Mouse (Mus musculus): ENCODE data around the gene Nrip2. TPM values are rescaled to one million over a fixed set of nuclear protein-coding genes. Genes with fewer than 3 reads are reported as not detected.
A peak's percentile ranks its signal among the peaks of the same experiment; 100 is the strongest.

Gene Nrip2
- polyA plus RNA-seq, 1 experiment, result 59.6 TPM

DNA sequence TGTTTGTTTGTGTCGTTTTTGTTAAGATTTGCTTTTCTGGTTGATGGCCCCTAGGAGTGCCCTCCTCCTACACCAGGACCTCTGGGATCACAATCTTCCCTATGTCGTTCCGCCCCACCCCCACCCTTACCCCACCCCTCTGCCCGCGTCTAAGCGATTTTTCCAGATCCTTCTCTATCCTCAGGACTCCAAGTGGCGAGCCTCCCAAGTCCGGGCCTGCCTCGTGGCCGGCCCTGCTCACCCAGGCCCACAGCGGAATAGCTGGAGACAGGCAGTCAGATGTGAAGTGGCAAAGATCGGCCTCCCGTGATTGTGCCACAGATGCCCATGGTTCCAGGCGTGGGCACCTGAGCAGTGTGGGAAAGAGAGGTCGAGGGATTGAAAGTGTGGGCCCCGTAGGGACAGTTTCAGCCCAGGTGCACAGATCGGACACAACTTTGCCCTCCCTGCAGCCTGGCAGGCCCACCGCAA lies 39.8 kb downstream of the Nrip2 start:
- Histone ChIP-seq H3K27me3 (ENCODE audit: control insufficient read depth, insufficient read depth, low read length) (no peaks in the 10 kb centered on the region), H3K27ac (ENCODE audit: insufficient read depth, low read length) (peak overlapping the region; percentile 4), H3K4me3 (replicated peaks; ENCODE audit: insufficient read depth, low read depth, low read length) (peak overlapping the region; percentile 55), H3K4me1 (ENCODE audit: control insufficient read depth, insufficient read depth, low read length) (peaks cover 15% of the 10 kb centered on the region)
- no peak for TF ChIP-seq CTCF (IDR thresholded peaks at IDR 0.05; ENCODE audit: borderline replicate concordance, insufficient read depth, low read depth, low read length)
- no peak for TF ChIP-seq POLR2A (IDR thresholded peaks at IDR 0.05; ENCODE audit: borderline replicate concordance, insufficient read depth, low read length)
- WGBS, result 13% methylated on average over 18 of the region's 18 CpGs
- DNase-seq, result peak; percentile 44 to 65

DNA sequence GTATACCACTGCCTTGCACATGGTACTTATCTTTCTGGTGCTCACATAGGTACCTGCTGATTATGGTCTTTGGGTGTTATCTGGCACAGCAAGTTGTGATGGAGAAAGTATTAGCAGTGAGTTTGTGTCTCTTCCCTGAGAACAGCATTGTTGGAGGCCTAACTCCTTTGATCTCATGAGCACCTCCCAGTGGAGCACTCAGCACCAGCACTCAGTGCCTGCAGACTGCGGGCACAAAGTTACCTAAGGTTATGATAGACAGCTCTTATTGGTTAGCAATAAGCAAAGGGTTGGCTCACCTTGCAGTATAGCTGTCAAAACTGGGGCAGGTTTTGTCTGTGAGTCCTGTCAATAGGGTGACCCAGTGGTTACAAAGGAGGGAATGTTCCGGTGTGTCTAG lies 41.1 kb downstream of the Nrip2 start:
- no peaks in the 10 kb centered on the region for H3K27me3 ChIP-seq (ENCODE audit: control insufficient read depth, insufficient read depth, low read length)
- TF ChIP-seq POLR2A (IDR thresholded peaks at IDR 0.05; ENCODE audit: borderline replicate concordance, insufficient read depth, low read length) (no peak), CTCF (IDR thresholded peaks at IDR 0.05; ENCODE audit: borderline replicate concordance, insufficient read depth, low read depth, low read length) (no peak)
- peaks cover 7% of the 10 kb centered on the region for H3K4me1 ChIP-seq (ENCODE audit: control insufficient read depth, insufficient read depth, low read length)
- no peak overlapping the region for H3K27ac ChIP-seq (ENCODE audit: insufficient read depth, low read length)
- no peak for DNase-seq
- WGBS, result 84% methylated on average over 2 of the region's 2 CpGs
- no peak overlapping the region for H3K4me3 ChIP-seq (replicated peaks; ENCODE audit: insufficient read depth, low read depth, low read length)

DNA sequence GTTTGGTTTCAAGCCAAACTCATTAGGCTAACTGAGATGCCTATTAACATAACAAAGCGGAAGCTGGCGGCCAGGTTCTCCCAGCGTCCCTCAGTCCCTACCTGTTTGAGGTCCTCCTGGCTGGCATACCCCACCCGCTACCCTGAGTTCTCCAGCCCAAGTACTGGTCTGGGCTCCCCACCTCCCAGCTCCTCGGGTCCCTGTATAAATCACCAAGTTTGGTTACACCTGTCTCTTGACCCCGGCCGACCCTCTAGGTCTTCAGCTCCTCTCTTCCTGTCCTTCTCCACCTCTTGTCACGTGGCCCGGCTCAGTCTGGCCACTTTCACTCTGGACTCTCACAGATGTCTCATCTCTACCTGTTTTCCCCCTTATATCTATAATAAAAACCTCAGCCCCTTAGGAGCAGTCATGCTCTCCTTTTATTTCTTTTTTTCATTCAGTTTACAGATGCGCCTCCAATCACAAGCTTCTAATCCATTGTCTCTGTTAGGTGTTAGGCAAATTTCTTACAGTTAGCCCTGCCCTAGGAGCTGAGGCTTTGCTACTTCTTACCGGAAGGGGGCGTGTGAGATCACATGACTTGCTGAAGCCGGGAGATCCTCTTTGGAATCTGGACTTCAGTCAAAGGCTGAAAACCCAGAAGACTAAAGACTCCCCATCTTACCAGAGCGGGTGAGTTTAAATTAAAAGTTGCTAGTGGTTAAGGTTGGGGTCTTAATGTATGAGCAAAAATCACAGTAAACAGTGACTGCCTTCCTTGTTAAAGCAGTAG lies 46.9 kb downstream of the Nrip2 start:
- Histone ChIP-seq H3K27me3 (ENCODE audit: control insufficient read depth, insufficient read depth, low read length) (no peaks in the 10 kb centered on the region), H3K4me3 (replicated peaks; ENCODE audit: insufficient read depth, low read depth, low read length) (no peak overlapping the region), H3K4me1 (ENCODE audit: control insufficient read depth, insufficient read depth, low read length) (no peaks in the 10 kb centered on the region), H3K27ac (ENCODE audit: insufficient read depth, low read length) (no peak overlapping the region)
- WGBS, result 18% methylated on average over 14 of the region's 14 CpGs
- TF ChIP-seq CTCF (IDR thresholded peaks at IDR 0.05; ENCODE audit: borderline replicate concordance, insufficient read depth, low read depth, low read length) (peak; percentile 76), POLR2A (IDR thresholded peaks at IDR 0.05; ENCODE audit: borderline replicate concordance, insufficient read depth, low read length) (no peak)
- DNase-seq, result peak; percentile 59 to 67

DNA sequence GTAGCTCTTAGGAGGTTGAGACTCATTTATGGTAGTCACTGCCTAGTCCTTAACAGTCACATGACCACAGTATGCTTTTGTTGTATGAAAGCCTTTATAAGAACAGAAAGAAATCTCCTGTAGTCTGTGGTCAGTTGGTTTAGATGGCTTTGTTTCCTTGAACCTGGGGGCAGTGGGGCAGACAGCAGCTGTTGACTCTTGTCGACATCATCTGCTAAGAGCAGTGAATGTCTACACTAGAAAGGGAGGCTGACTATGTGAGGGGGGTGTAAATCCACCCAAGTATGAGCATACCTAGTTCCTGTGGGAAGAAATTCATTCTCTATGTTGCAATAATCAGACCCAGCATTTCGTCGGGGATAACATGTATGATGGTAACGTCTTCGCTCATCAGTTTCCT lies 48.0 kb downstream of the Nrip2 start:
- TF ChIP-seq POLR2A (IDR thresholded peaks at IDR 0.05; ENCODE audit: borderline replicate concordance, insufficient read depth, low read length) (no peak), CTCF (IDR thresholded peaks at IDR 0.05; ENCODE audit: borderline replicate concordance, insufficient read depth, low read depth, low read length) (no peak)
- Histone ChIP-seq H3K27me3 (ENCODE audit: control insufficient read depth, insufficient read depth, low read length) (no peaks in the 10 kb centered on the region), H3K4me1 (ENCODE audit: control insufficient read depth, insufficient read depth, low read length) (no peaks in the 10 kb centered on the region), H3K27ac (ENCODE audit: insufficient read depth, low read length) (no peak overlapping the region), H3K4me3 (replicated peaks; ENCODE audit: insufficient read depth, low read depth, low read length) (no peak overlapping the region)
- DNase-seq, result no peak
- 93% methylated on average over 5 of the region's 5 CpGs for WGBS

DNA sequence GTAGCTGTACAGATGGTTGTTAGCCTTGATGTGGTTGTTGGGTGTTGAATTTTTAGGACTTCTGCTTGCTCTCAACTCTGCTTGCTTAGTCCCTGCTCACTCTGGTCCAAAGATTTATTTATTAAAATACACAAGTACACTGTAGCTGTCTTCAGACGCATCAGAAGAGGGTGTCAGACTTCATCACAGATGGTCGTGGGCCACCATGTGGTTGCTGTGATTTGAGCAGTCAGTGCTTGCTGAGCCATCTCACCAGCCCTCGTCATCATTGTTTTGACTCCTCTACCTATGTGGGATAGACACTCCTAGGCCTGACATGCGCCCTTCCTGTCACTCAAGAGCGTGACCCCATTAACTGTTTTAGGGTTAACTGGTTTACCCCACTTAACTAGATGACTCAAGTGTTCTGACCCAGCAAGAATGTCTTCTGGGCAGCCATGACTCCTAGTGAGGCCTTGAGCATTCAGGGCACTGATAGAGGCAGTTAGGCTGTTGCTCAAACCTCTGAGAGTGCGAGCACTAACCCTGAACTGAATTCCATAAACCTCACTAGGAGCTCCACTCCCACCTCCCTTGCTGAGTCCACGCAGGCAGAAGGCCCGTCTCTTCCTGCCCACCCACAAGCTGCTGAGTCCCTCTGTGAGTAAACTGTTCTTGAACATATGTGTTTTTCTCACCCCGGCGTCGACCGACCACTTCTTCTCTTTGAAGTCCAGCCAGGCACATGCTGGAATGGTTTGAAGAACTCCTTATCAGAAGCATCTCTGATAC lies 56.9 kb downstream of the Nrip2 start:
- no peak for DNase-seq
- Histone ChIP-seq H3K27ac (ENCODE audit: insufficient read depth, low read length) (no peak overlapping the region), H3K27me3 (ENCODE audit: control insufficient read depth, insufficient read depth, low read length) (no peaks in the 10 kb centered on the region), H3K4me3 (replicated peaks; ENCODE audit: insufficient read depth, low read depth, low read length) (no peak overlapping the region), H3K4me1 (ENCODE audit: control insufficient read depth, insufficient read depth, low read length) (no peaks in the 10 kb centered on the region)
- TF ChIP-seq POLR2A (IDR thresholded peaks at IDR 0.05; ENCODE audit: borderline replicate concordance, insufficient read depth, low read length) (no peak), CTCF (IDR thresholded peaks at IDR 0.05; ENCODE audit: borderline replicate concordance, insufficient read depth, low read depth, low read length) (no peak)
- WGBS, result 65% methylated on average over 12 of the region's 12 CpGs

DNA sequence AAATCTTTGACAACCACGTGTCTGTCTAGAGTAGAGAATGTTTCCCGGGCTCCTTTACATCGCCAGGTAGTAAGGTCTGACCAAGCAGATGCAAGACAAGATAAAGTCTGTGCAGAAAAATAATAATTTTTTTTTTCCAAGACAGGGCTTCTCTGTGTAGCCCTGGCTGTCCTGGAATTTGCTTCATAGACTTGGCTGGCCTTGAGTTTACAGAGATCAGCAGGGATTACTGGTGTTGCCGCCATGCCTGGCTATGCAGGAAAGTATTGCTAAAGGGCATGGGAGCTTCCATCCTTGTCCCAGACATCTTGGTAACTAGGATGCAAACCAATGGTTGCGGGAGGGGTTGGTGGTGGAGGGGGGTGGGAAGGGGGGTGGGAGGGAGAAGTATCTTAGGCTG lies 58.1 kb downstream of the Nrip2 start:
- Histone ChIP-seq H3K4me1 (ENCODE audit: control insufficient read depth, insufficient read depth, low read length) (no peaks in the 10 kb centered on the region), H3K27ac (ENCODE audit: insufficient read depth, low read length) (no peak overlapping the region), H3K27me3 (ENCODE audit: control insufficient read depth, insufficient read depth, low read length) (no peaks in the 10 kb centered on the region), H3K4me3 (replicated peaks; ENCODE audit: insufficient read depth, low read depth, low read length) (no peak overlapping the region)
- WGBS, result 82% methylated on average over 5 of the region's 5 CpGs
- DNase-seq, result no peak
- TF ChIP-seq CTCF (IDR thresholded peaks at IDR 0.05; ENCODE audit: borderline replicate concordance, insufficient read depth, low read depth, low read length), result no peak
- TF ChIP-seq POLR2A (IDR thresholded peaks at IDR 0.05; ENCODE audit: borderline replicate concordance, insufficient read depth, low read length), result no peak

DNA sequence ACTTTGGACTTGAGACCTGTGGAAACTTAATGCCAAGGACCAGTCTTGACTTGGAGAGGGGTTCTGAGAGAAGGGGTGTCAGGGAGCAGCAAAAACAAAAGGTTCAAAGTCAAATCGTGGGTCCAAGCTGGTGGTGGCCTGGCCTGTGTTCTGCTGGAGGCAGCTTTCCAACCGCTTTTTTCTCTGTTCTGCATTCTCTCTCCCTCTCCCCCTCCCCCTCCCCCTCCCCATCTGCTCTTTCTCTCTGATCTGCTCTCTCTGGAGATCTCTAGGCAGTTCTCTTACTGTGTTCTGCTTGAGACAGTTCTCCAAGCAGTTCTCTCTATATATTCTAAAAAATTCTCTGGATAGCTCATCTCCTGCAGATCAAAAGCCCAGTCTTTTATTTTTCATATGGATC lies 61.2 kb downstream of the Nrip2 start:
- TF ChIP-seq CTCF (IDR thresholded peaks at IDR 0.05; ENCODE audit: borderline replicate concordance, insufficient read depth, low read depth, low read length), result no peak
- no peak for TF ChIP-seq POLR2A (IDR thresholded peaks at IDR 0.05; ENCODE audit: borderline replicate concordance, insufficient read depth, low read length)
- Histone ChIP-seq H3K27ac (ENCODE audit: insufficient read depth, low read length) (no peak overlapping the region), H3K4me3 (replicated peaks; ENCODE audit: insufficient read depth, low read depth, low read length) (no peak overlapping the region), H3K4me1 (ENCODE audit: control insufficient read depth, insufficient read depth, low read length) (no peaks in the 10 kb centered on the region), H3K27me3 (ENCODE audit: control insufficient read depth, insufficient read depth, low read length) (no peaks in the 10 kb centered on the region)
- no peak for DNase-seq
- WGBS, result 12% methylated on average over 2 of the region's 2 CpGs

Data from cerebellum, adult 2 months (tissue).